Mouse (Mus musculus) heart, embryonic 15.5 days (tissue): Measurements from ENCODE around the gene Rfc3. TPM values are rescaled to one million over a fixed set of nuclear protein-coding genes. Genes with fewer than 3 reads are reported as not detected.
"Not testable (repeated sequence)": the region's sequence is repeated elsewhere in the genome, so short reads cannot be mapped to it uniquely, and the experiment has no call there.

Source experiments
- ATAC-seq: fragments of 200-750 bp; cut with Nextera tagmentation; replicated peaks from 2 replicates; pipeline ENCODE4 v1.8.0; 2017; ENCODE audit warnings: low read depth, moderate TSS enrichment; ENCODE audit not compliant: insufficient number of reproducible peaks, insufficient read depth, low FRiP score
- H3K27ac ChIP-seq: fragments of 300-500 bp; sonication (generic); 2 replicates; pipeline ENCODE4 v1.5.1; 2015; ENCODE audit warnings: mild to moderate bottlenecking, inconsistent platforms
- H3K27me3 ChIP-seq: fragments of 300-500 bp; sonication (generic); 2 replicates; pipeline ENCODE4 v1.6.1; 2015; ENCODE audit warnings: inconsistent platforms
- H3K36me3 ChIP-seq: fragments of 300-500 bp; sonication (generic); 2 replicates; pipeline ENCODE4 v1.6.1; 2015; ENCODE audit warnings: mild to moderate bottlenecking, inconsistent platforms
- H3K4me1 ChIP-seq: fragments of 300-500 bp; sonication (generic); replicated peaks from 2 replicates; pipeline ENCODE4 v1.6.1; 2015; ENCODE audit warnings: inconsistent platforms
- H3K4me2 ChIP-seq: fragments of 300-500 bp; sonication (generic); 2 replicates; pipeline ENCODE4 v1.6.1; 2015; ENCODE audit warnings: inconsistent platforms, mild to moderate bottlenecking, moderate library complexity
- H3K4me3 ChIP-seq: fragments of 300-500 bp; sonication (generic); 2 replicates; pipeline ENCODE4 v1.5.1; 2015; ENCODE audit warnings: mild to moderate bottlenecking, inconsistent platforms
- H3K9ac ChIP-seq: fragments of 300-500 bp; sonication (generic); 2 replicates; pipeline ENCODE4 v1.6.1; 2015; ENCODE audit warnings: mild to moderate bottlenecking, inconsistent platforms
- H3K9me3 ChIP-seq: fragments of 300-500 bp; sonication (generic); replicated peaks from 2 replicates; pipeline ENCODE4 v1.6.1; 2016; ENCODE audit warnings: inconsistent platforms
- WGBS: fragments of 180-500 bp; shearing (Covaris S2); methylation state at CpG from one replicate; pipeline ENCODE4 v1.1.7; 2015; ENCODE audit warnings: mixed read lengths; 5-methylcytosine and 5-hydroxymethylcytosine counted together
- polyA plus RNA-seq: library from polyadenylated mRNA; unstranded; fragments of >200 nt; fragmentation: Nextera tagmentation; extraction: Ambion mirVana; gene quantifications from 2 replicates; pipeline ENCODE4 v1.2.1, GENCODE M21; 2015

Gene Rfc3
- 38.7 and 48.3 TPM in 2 replicates for polyA plus RNA-seq

GRCm38 (mm10) chr5:151650700-151651410 lies at the start of gene Rfc3:
Rfc3 (minus strand) TSS chr5:151651242.
- no peaks in the 10 kb centered on the region for H3K9me3 ChIP-seq
- H3K9ac ChIP-seq: peak within 1 kb of the TSS; percentile 68
- peak; percentile 97 for ATAC-seq
- under 1% methylated on average over 42 of the region's 42 CpGs for WGBS
- H3K36me3 ChIP-seq: peaks cover 28% of the 10 kb centered on the region
- peak within 1 kb of the TSS; percentile 75 for H3K4me2 ChIP-seq
- H3K4me3 ChIP-seq: peak within 1 kb of the TSS; percentile 76
- H3K27me3 ChIP-seq: no peaks in the 10 kb centered on the region
- peaks cover 9% of the 10 kb centered on the region for H3K4me1 ChIP-seq
- peak within 1 kb of the TSS; percentile 82 for H3K27ac ChIP-seq

- WGBS: 86% methylated on average over 13 of the region's 13 CpGs
- H3K27ac ChIP-seq, H3K9me3 ChIP-seq, H3K4me1 ChIP-seq, H3K9ac ChIP-seq, ATAC-seq, H3K4me3 ChIP-seq, H3K36me3 ChIP-seq, H3K4me2 ChIP-seq, H3K27me3 ChIP-seq: not testable (repeated sequence)
Observed at GRCm38 (mm10) chr5:151693636-151694035, 42.6 kb upstream of the Rfc3 start.

DNA sequence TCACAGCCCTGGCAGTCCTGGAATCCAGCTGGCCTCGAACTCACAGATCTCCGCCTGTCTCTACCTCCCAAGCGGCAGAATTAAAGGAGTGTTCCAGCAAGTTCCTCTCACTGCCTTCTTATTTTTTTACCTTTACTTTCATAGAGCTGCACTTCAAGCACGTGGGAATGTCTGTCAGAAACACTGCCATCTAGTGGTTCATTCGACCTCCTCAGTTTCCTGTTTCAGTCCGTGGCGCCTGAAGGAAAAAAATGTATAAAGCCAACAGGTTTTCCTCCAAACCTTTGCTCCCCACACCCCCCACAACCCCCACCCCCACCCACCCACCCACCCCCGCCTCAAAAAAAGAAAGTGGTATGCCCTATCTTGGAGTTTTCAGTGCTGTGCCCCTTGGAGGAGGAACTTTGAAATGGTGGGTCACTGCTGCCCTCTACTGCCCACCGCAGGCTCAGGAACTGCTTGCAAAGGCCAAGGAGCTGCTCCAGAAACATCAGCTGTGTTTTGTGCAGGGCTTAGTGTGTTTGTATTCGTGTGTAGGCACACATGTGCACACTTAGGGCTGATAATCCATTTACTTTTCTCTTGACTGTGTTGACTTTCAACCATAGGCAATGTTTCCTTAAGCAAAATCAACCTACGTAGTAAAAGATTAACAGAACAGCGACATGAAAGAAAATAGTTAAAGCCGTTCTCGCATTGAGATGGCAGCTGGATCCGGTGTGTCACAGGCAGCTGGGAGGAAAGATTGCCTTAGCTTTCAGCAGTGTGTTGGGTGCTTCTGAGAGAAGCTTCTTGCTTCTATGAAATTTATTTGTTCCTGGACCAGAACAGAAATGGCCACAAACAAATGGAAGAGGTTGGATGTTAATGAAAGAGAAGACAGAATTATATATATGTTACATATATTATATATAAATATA lies 35.8 kb upstream of the Rfc3 start:
- H3K9ac ChIP-seq: no peak overlapping the region
- H3K4me2 ChIP-seq: peak overlapping the region; percentile 54
- WGBS: 25% methylated on average over 15 of the region's 15 CpGs
- H3K27ac ChIP-seq: no peak overlapping the region
- H3K9me3 ChIP-seq: no peaks in the 10 kb centered on the region
- no peaks in the 10 kb centered on the region for H3K4me1 ChIP-seq
- H3K36me3 ChIP-seq: no peaks in the 10 kb centered on the region
- H3K4me3 ChIP-seq: 0 out of 2 replicates have a peak overlapping the region, but pooled peaks have one; percentile 13
- ATAC-seq: no peak; the same call in 1 of the 2 replicates
- H3K27me3 ChIP-seq: no peaks in the 10 kb centered on the region

DNA sequence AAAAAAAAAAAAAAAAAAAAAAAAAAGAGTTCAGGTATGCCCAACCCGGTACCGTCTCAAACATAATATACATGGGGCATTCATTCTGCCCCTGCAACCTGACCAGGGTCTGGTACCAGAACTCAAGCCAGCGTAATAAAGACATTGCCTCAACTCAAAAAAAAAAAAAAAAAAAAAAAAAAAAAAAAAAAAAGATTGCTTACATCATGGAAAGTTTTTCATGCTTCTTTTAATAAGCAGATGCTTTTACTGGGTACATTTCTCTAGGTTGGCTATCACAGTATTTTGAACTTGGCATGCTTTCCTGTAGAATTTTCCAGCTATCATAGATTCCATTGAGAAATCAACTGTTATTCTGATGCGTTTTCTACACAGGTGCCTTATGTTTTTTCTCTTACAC lies 11.2 kb upstream of the Rfc3 start:
- Histone ChIP-seq H3K4me2 (no peak overlapping the region), H3K4me3 (no peak overlapping the region), H3K4me1 (no peaks in the 10 kb centered on the region), H3K27ac (no peak overlapping the region), H3K9ac (no peak overlapping the region), H3K9me3 (no peaks in the 10 kb centered on the region), H3K36me3 (no peaks in the 10 kb centered on the region), H3K27me3 (no peaks in the 10 kb centered on the region)
- WGBS: 89% methylated on average over 4 of the region's 4 CpGs
- ATAC-seq: no peak

- Histone ChIP-seq H3K4me2 (peak overlapping the region; percentile 75), H3K4me1 (peaks cover 9% of the 10 kb centered on the region), H3K36me3 (peaks cover 23% of the 10 kb centered on the region), H3K27me3 (no peaks in the 10 kb centered on the region), H3K27ac (peak overlapping the region; percentile 82; the same call in 1 of the 2 replicates), H3K9ac (no peak overlapping the region), H3K4me3 (peak overlapping the region; percentile 76), H3K9me3 (no peaks in the 10 kb centered on the region)
- 69% methylated on average over 3 of the region's 3 CpGs for WGBS
- no peak for ATAC-seq
Observed at GRCm38 (mm10) chr5:151651411-151651784, 356 bp upstream of the Rfc3 start.

DNA sequence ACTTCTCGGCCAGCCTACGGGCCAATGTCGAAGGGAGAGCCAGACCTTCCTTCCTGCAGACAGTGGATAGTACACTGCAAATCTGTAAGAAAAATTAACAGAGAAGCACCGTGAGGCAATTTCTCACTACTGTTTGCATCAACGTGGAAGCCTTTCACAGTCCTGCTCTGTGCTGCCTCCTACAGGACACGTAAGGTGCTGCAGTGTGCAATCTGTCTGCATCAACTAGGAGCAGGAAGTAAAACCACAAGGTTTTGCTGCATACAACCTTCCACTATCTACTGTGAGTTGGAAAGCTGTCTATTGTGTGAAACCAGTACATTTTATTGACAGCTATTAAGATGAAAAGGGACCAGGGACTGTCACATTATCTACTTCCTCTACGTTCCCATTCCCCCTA lies 6.2 kb downstream of the Rfc3 start:
- Histone ChIP-seq H3K4me3 (no peak overlapping the region), H3K27me3 (no peaks in the 10 kb centered on the region), H3K27ac (no peak overlapping the region), H3K4me2 (no peak overlapping the region), H3K9me3 (no peaks in the 10 kb centered on the region), H3K4me1 (0 out of 2 replicates have a peak, but pooled peaks cover 5% of the 10 kb centered on the region), H3K9ac (no peak overlapping the region), H3K36me3 (peaks cover 75% of the 10 kb centered on the region)
- no peak for ATAC-seq
- 91% methylated on average over 7 of the region's 7 CpGs for WGBS

- H3K36me3 ChIP-seq: peaks cover 67% of the 10 kb centered on the region
- no peaks in the 10 kb centered on the region for H3K4me1 ChIP-seq
- no peak overlapping the region for H3K27ac ChIP-seq
- H3K4me3 ChIP-seq: no peak overlapping the region
- no peak overlapping the region for H3K4me2 ChIP-seq
- no peaks in the 10 kb centered on the region for H3K27me3 ChIP-seq
- H3K9me3 ChIP-seq: no peaks in the 10 kb centered on the region
- 82% methylated on average over 5 of the region's 5 CpGs for WGBS
- ATAC-seq: no peak
- no peak overlapping the region for H3K9ac ChIP-seq
Observed at GRCm38 (mm10) chr5:151642867-151643266, 8.2 kb downstream of the Rfc3 start.

GRCm38 (mm10) chr5:151642102-151642501 lies 8.9 kb downstream of the Rfc3 start:
- Histone ChIP-seq H3K36me3 (peaks cover 60% of the 10 kb centered on the region), H3K9me3 (no peaks in the 10 kb centered on the region), H3K9ac (no peak overlapping the region), H3K27ac (no peak overlapping the region), H3K4me1 (no peaks in the 10 kb centered on the region), H3K4me2 (no peak overlapping the region), H3K4me3 (no peak overlapping the region), H3K27me3 (no peaks in the 10 kb centered on the region)
- 94% methylated on average over 1 of the region's 1 CpGs for WGBS
- ATAC-seq: 0 out of 2 replicates have a peak, but pooled peaks have one; percentile 10

DNA sequence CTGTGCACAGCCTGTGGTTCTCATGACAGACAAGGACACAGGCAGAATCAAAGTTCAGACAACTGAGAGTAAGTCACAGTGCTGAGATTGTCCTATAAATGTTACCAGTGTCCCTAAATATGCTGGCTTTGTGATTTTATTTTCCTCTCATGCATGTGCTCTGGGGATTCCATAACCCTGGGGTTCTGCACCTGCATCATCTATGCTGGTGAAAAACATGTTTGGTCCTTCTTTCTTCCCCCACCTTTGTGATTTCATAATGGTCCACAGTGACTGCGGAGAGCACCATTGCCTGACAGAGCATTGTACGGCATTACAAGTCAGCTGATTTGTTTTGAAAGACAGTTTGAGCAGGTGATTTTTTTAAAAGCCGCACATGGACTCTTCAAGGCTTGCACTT lies 45.1 kb downstream of the Rfc3 start, which contains the start of gene Vmn2r18:
Gene Vmn2r18 (minus strand): TSS at position 101 of the 400 bp plus-strand sequence.
- WGBS: 88% methylated on average over 3 of the region's 3 CpGs
- Histone ChIP-seq H3K27me3 (no peaks in the 10 kb centered on the region), H3K4me1 (no peaks in the 10 kb centered on the region), H3K9me3 (no peaks in the 10 kb centered on the region), H3K9ac (no peak within 1 kb of the TSS), H3K4me2 (no peak within 1 kb of the TSS), H3K36me3 (no peaks in the 10 kb centered on the region), H3K27ac (no peak within 1 kb of the TSS), H3K4me3 (no peak within 1 kb of the TSS)
- ATAC-seq: no peak

DNA sequence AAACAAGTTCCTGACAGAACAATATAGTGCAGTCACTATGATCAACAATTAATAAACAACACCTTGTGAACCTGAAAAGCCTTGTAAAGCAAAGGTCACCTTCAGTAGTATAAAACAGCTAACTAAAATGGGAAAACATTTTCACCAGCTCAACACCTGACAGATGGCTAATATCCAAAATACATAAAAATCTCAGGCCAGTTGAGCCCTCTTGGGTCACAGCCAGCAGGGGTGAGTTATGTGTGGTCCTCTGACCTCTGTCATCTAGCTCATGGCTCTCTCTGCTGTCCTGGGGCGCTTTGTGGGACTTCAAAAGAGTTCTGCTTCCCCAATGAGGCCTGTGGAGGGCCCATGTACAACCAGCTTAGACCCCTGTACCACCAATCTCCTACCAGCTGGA lies 49.3 kb downstream of the Rfc3 start:
- Histone ChIP-seq H3K27me3 (no peaks in the 10 kb centered on the region), H3K4me2 (no peak overlapping the region), H3K9ac (no peak overlapping the region), H3K27ac (no peak overlapping the region), H3K36me3 (no peaks in the 10 kb centered on the region), H3K9me3 (no peaks in the 10 kb centered on the region), H3K4me1 (no peaks in the 10 kb centered on the region), H3K4me3 (no peak overlapping the region)
- WGBS: 30% methylated on average over 1 of the region's 1 CpGs
- ATAC-seq: no peak
